Mouse (Mus musculus) T-helper 17 cell (primary cell): ENCODE measurements around the gene Tmem87b.

Source experiments
- in situ Hi-C, 2 experiments: fragments of 300-600 bp; cut with MboI, MseI; formaldehyde crosslinking; loops; 1 replicate in 1 of 2; 2 replicates in 1 of 2; pipeline ENCODE4 v1.15.1; 2025; ENCODE audit warnings: high pct_unique_total_duplicates in 2 of 2

Tmem87b gene

GRCm38 (mm10) chr2:128818956-128819643 is 1.2 kb downstream of the Tmem87b start:
- in situ Hi-C loops: loop anchor here (5.0 kb wide), 1 partner anchor 122 kb away; the partner anchor contains the start of gene Mertk (in 2 of the 2)

- in situ Hi-C loops: no loop called here
Observed at GRCm38 (mm10) chr2:128820631-128821030, 2.7 kb downstream of the Tmem87b start.

- in situ Hi-C loops: no loop called here
Observed at GRCm38 (mm10) chr2:128823893-128824292, 6.0 kb downstream of the Tmem87b start.

- in situ Hi-C loops: no loop called here
Observed at GRCm38 (mm10) chr2:128827787-128828186, 9.9 kb downstream of the Tmem87b start.

- in situ Hi-C loops: no loop called here
Observed at GRCm38 (mm10) chr2:128832611-128833010, 14.7 kb downstream of the Tmem87b start.

- in situ Hi-C loops: no loop called here
Observed at GRCm38 (mm10) chr2:128833035-128833434, 15.1 kb downstream of the Tmem87b start.

GRCm38 (mm10) chr2:128833435-128833834 is 15.5 kb downstream of the Tmem87b start:
- in situ Hi-C loops: no loop called here

- in situ Hi-C loops: no loop called here
Observed at GRCm38 (mm10) chr2:128837531-128837930, 19.6 kb downstream of the Tmem87b start.

- in situ Hi-C loops: no loop called here
Observed at GRCm38 (mm10) chr2:128838611-128839010, 20.7 kb downstream of the Tmem87b start.

- in situ Hi-C loops: no loop called here
Observed at GRCm38 (mm10) chr2:128839501-128839900, 21.6 kb downstream of the Tmem87b start.

- in situ Hi-C loops: no loop called here
Observed at GRCm38 (mm10) chr2:128842437-128842836, 24.5 kb downstream of the Tmem87b start.

GRCm38 (mm10) chr2:128850036-128850435 is 32.1 kb downstream of the Tmem87b start:
- in situ Hi-C loops: no loop called here

- in situ Hi-C loops: no loop called here
Observed at GRCm38 (mm10) chr2:128856673-128857072, 38.8 kb downstream of the Tmem87b start.

- in situ Hi-C loops: no loop called here
Observed at GRCm38 (mm10) chr2:128858962-128859361, 41.0 kb downstream of the Tmem87b start.

- in situ Hi-C loops: no loop called here
Observed at GRCm38 (mm10) chr2:128859861-128860260, 41.9 kb downstream of the Tmem87b start.

GRCm38 (mm10) chr2:128862636-128863035 is 44.7 kb downstream of the Tmem87b start, which contains the start of gene Fbln7:
Gene Fbln7, plus strand, starts transcription at chr2:128862981.
- in situ Hi-C loops: no loop called here

GRCm38 (mm10) chr2:128863777-128864331 is 45.9 kb downstream of the Tmem87b start:
- in situ Hi-C loops: no loop called here

- in situ Hi-C loops: no loop called here
Observed at GRCm38 (mm10) chr2:128865061-128865460, 47.1 kb downstream of the Tmem87b start.

GRCm38 (mm10) chr2:128871656-128872055 is 53.7 kb downstream of the Tmem87b start:
- in situ Hi-C loops: loop anchor here in 1 of 2 experiments (10.0 kb wide), 1 partner anchor 383 kb away; no protein-coding TSS in a partner anchor

- in situ Hi-C loops: loop anchor here in 1 of 2 experiments (10.0 kb wide), 1 partner anchor 383 kb away; no protein-coding TSS in a partner anchor
Observed at GRCm38 (mm10) chr2:128872256-128872655, 54.3 kb downstream of the Tmem87b start.

GRCm38 (mm10) chr2:128875526-128875925 is 57.6 kb downstream of the Tmem87b start:
- in situ Hi-C loops: loop anchor here (10.0 to 25.0 kb wide), 2 partner anchors 187 to 379 kb away; partner anchors contain the start of gene Ttl (in 1 of the 2)

GRCm38 (mm10) chr2:128881236-128881635 is 63.3 kb downstream of the Tmem87b start:
- in situ Hi-C loops: loop anchor here in 1 of 2 experiments (25.0 kb wide), 1 partner anchor 181 kb away; the partner anchor contains the start of gene Ttl
